12 mouse cellular contexts compared by ENCODE assay signal in genomic region chr3:53046371-53046770, GRCm38 (mm10). TPM values are rescaled to one million over a fixed set of nuclear protein-coding genes. Genes with fewer than 3 reads are reported as not detected.
DNase-seq lines count a peak whose midpoint lies in the region; ATAC-seq and TF ChIP-seq lines count a peak whose summit lies in the region.
"Had no signal": no experiment of that assay in that cellular context is flagged by ENCODE, and none has a peak within 500 bp of the region (broad histone marks: within the 10 kb centered on the region; RNA-seq: fewer than 3 reads in every experiment).

No protein-coding gene starts in this region.

- no peak for DNase-seq in hindbrain, embryonic 10.5 days (ENCODE audit: low spot score)
- peak; percentile 88 to 89 for DNase-seq in cerebellum, postnatal 25 days
- DNase-seq in lung, postnatal 0 days (ENCODE audit: low spot score): peak; percentile 46
- no peak for DNase-seq in right cerebral cortex, adult 2 months (ENCODE audit: low spot score in 2 of 2)
- no peak for DNase-seq in thymus, adult 18-20 months
- DNase-seq: liver, embryonic 13.5 days had no signal

- H3K4me2 ChIP-seq in hindbrain, embryonic 15.5 days: peak overlapping the region; percentile 24
- no peak overlapping the region; the same call in 1 of the 2 replicates for H3K4me2 ChIP-seq in lung, postnatal 0 days (replicated peaks; ENCODE audit: low read depth, low read length)
- H3K4me2 ChIP-seq: liver, embryonic 13.5 days had no signal

- 68% methylated on average over 6 of the region's 6 CpGs for WGBS in hindbrain, embryonic 15.5 days
- 84% methylated on average over 6 of the region's 6 CpGs for whole genome bisulfite sequencing in hindbrain, embryonic 10.5 days
- WGBS in lung, postnatal 0 days: 54% methylated on average over 6 of the region's 6 CpGs

- H3K9me3 ChIP-seq in hindbrain, embryonic 15.5 days: no peaks in the 10 kb centered on the region
- no peaks in the 10 kb centered on the region for H3K9me3 ChIP-seq in hindbrain, embryonic 10.5 days
- 0 out of 2 replicates have a peak, but pooled peaks cover 4% of the 10 kb centered on the region for H3K9me3 ChIP-seq in megakaryocyte, embryonic 14.5 days
- H3K9me3 ChIP-seq in lung, postnatal 0 days (ENCODE audit: low read length): no peaks in the 10 kb centered on the region
- H3K9me3 ChIP-seq: embryonic facial prominence, embryonic 10.5 days; liver, embryonic 13.5 days; midbrain, embryonic 12.5 days had no signal

- no peak overlapping the region for H3K27ac ChIP-seq in hindbrain, embryonic 15.5 days (replicated peaks)
- no peak overlapping the region for H3K27ac ChIP-seq in hindbrain, embryonic 10.5 days
- 0 out of 2 replicates have a peak overlapping the region, but pooled peaks have one; percentile 51 for H3K27ac ChIP-seq in lung, postnatal 0 days (ENCODE audit: low read length)
- H3K27ac ChIP-seq: embryonic facial prominence, embryonic 10.5 days; liver, embryonic 13.5 days; midbrain, embryonic 12.5 days had no signal

- TF ChIP-seq CTCF in lung, postnatal 0 days (IDR thresholded peaks at IDR 0.05): no peak

- H3K9ac ChIP-seq in hindbrain, embryonic 15.5 days: no peak overlapping the region
- no peak overlapping the region for H3K9ac ChIP-seq in lung, postnatal 0 days (replicated peaks; ENCODE audit: low read depth)
- H3K9ac ChIP-seq: liver, embryonic 13.5 days; midbrain, embryonic 12.5 days had no signal

- peaks cover 24% of the 10 kb centered on the region for H3K4me1 ChIP-seq in hindbrain, embryonic 15.5 days (replicated peaks)
- H3K4me1 ChIP-seq in hindbrain, embryonic 10.5 days (replicated peaks): peaks cover 35% of the 10 kb centered on the region
- H3K4me1 ChIP-seq in megakaryocyte, embryonic 14.5 days: peaks cover 15% of the 10 kb centered on the region
- peaks cover 3% of the 10 kb centered on the region; the same call in 1 of the 2 replicates for H3K4me1 ChIP-seq in lung, postnatal 0 days (ENCODE audit: insufficient read depth, low read depth, low read length)
- H3K4me1 ChIP-seq: liver, embryonic 13.5 days had no signal

- no peaks in the 10 kb centered on the region for H3K27me3 ChIP-seq in hindbrain, embryonic 15.5 days
- peaks cover 13% of the 10 kb centered on the region; the same call in 1 of the 2 replicates for H3K27me3 ChIP-seq in hindbrain, embryonic 10.5 days (ENCODE audit: insufficient read depth, poor library complexity, severe bottlenecking)
- H3K27me3 ChIP-seq in megakaryocyte, embryonic 14.5 days (replicated peaks): peaks cover 35% of the 10 kb centered on the region
- H3K27me3 ChIP-seq in lung, postnatal 0 days (replicated peaks; ENCODE audit: insufficient read depth, low read length): no peaks in the 10 kb centered on the region

- no peaks in the 10 kb centered on the region for H3K36me3 ChIP-seq in hindbrain, embryonic 15.5 days
- H3K36me3 ChIP-seq in hindbrain, embryonic 10.5 days: 0 out of 2 replicates have a peak, but pooled peaks cover 6% of the 10 kb centered on the region
- no peaks in the 10 kb centered on the region for H3K36me3 ChIP-seq in megakaryocyte, embryonic 14.5 days (replicated peaks; ENCODE audit: low read length)
- no peaks in the 10 kb centered on the region for H3K36me3 ChIP-seq in lung, postnatal 0 days (ENCODE audit: insufficient read depth, low read length)
- H3K36me3 ChIP-seq: liver, embryonic 13.5 days; midbrain, embryonic 12.5 days had no signal

- TF ChIP-seq EP300 in lung, postnatal 0 days (IDR thresholded peaks at IDR 0.05): peak; percentile 39; the same call in 1 of the 2 replicates

- no peak overlapping the region for H3K4me3 ChIP-seq in hindbrain, embryonic 15.5 days
- no peak overlapping the region for H3K4me3 ChIP-seq in hindbrain, embryonic 10.5 days
- H3K4me3 ChIP-seq in megakaryocyte, embryonic 14.5 days (replicated peaks): peak overlapping the region; percentile 9
- no peak overlapping the region for H3K4me3 ChIP-seq in lung, postnatal 0 days (ENCODE audit: low read depth, low read length)
- H3K4me3 ChIP-seq: embryonic facial prominence, embryonic 10.5 days; liver, embryonic 13.5 days; midbrain, embryonic 12.5 days had no signal

- no peak for ATAC-seq in hindbrain, embryonic 15.5 days (ENCODE audit: low FRiP score, low read depth)
- ATAC-seq in megakaryocyte, adult 5-6 weeks (ENCODE audit: poor library complexity, severe bottlenecking): no peak
- ATAC-seq in lung, postnatal 0 days: peak; percentile 27; the same call in 1 of the 2 replicates
- ATAC-seq: forebrain, embryonic 14.5 days had no signal

RNA-seq across cellular contexts. Expression of gene Lhfp, which starts 5.0 kb away (rescaled TPM):
- polyA plus RNA-seq in hindbrain, embryonic 15.5 days (2015; fragmentation: Nextera tagmentation; extraction: Ambion mirVana): 64.8 and 69.7 TPM in 2 replicates
- 51.6 and 57.0 TPM in 2 replicates for polyA plus RNA-seq in hindbrain, embryonic 10.5 days (2016; fragmentation: Nextera tagmentation; extraction: Ambion mirVana)
- 1.0 TPM in 1 of 2 replicates, not detected in the other for polyA plus RNA-seq in megakaryocyte, embryonic 14.5 days (2012; ENCODE audit: insufficient read depth, low replicate concordance)
- 0.41 and 0.51 TPM in 2 replicates for total RNA-seq in megakaryocyte, adult 5-6 weeks (2015)
- total RNA-seq in megakaryocyte, adult 5-6 weeks (2017): 0.16 and 0.33 TPM in 2 replicates
- polyA plus RNA-seq in lung, postnatal 0 days (2015; fragmentation: Nextera tagmentation; extraction: Ambion mirVana): 158 and 178 TPM in 2 replicates

RNA-seq across cellular contexts. Expression of gene Cog6, which starts 29.3 kb away (rescaled TPM):
- 47.1 and 47.6 TPM in 2 replicates for polyA plus RNA-seq in hindbrain, embryonic 15.5 days (2015; fragmentation: Nextera tagmentation; extraction: Ambion mirVana)
- 39.3 and 39.9 TPM in 2 replicates for polyA plus RNA-seq in hindbrain, embryonic 10.5 days (2016; fragmentation: Nextera tagmentation; extraction: Ambion mirVana)
- polyA plus RNA-seq in megakaryocyte, embryonic 14.5 days (2012; ENCODE audit: insufficient read depth, low replicate concordance): 3.8 and 19.6 TPM in 2 replicates
- 17.4 and 18.4 TPM in 2 replicates for total RNA-seq in megakaryocyte, adult 5-6 weeks (2015)
- 23.2 and 24.7 TPM in 2 replicates for total RNA-seq in megakaryocyte, adult 5-6 weeks (2017)
- 33.2 and 36.9 TPM in 2 replicates for polyA plus RNA-seq in lung, postnatal 0 days (2015; fragmentation: Nextera tagmentation; extraction: Ambion mirVana)

Comparison
In these comparisons a context has a peak if more than half of its experiments do, and no peak if none do; other contexts are left out.
1. DNase-seq: peak in cerebellum, postnatal 25 days (2 of 2) and lung, postnatal 0 days (single experiment); none in hindbrain, embryonic 10.5 days (single experiment), right cerebral cortex, adult 2 months (0 of 2) and thymus, adult 18-20 months (0 of 2).
2. RNA of gene Lhfp, which starts 5.0 kb away (polyA plus RNA-seq): 158 to 178 TPM in lung, postnatal 0 days, 64.8 to 69.7 TPM in hindbrain, embryonic 15.5 days and 51.6 to 57.0 TPM in hindbrain, embryonic 10.5 days; 1.0 TPM in megakaryocyte, embryonic 14.5 days; every median in the first group is over 10 times any median in the second.